Mouse (Mus musculus): ENCODE results near the gene Fndc4.

Gene Fndc4

DNA sequence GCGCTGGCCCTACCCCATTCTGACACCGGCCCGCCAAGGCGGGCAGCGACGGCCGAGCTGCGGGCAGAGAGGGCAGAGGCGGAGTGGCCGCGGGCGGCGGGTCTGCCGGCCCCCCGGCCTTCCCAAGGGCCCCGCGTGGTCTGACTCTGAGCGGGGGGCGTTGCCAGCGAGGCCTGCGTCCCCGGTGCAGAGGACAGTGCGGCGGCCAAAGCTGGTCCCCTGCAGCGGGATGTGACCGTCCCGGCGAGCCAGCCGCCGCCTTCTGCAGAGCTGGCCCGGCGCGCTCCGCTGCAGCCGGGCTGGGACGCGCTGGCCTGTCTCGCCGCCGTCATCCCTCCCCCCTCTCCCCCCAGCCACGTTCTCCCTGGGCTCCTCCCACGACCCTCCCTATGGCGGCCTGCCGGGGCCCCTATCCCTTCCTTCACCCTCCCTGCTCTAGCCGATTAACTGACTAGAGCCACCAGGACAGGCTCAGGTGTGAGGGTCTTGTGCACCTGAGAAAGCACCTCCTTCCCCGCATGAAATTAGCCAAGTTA, at the start of gene Fndc4:
TSS of gene Fndc4 (minus strand) at position 475 of the 536 bp plus-strand sequence.
- peak; percentile 73 for DNase-seq

- peak; percentile 32 for DNase-seq
These were observed 32.4 kb upstream of the Fndc4 start for GRCm38 (mm10) chr5:31328255-31328654.

DNA sequence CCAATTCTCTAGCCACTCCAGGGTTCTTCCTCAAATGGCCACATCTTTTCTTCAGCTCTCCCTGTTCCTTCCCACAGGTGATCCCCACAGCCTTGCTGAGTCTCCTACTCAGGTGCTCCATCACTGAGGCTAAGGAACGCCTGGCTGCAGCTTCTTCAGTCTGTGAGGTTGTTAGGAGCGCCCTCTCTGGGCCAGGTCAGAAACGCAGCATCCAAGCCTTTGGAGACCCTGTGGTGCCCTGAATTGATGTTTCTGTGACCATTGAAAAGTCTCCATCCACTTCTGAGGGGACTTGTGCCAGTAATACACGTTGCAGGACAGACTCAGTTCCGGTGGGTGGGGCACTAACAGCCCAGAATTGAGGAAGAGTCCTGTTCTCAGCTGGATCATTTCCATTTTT, 31.0 kb upstream of the Fndc4 start:
- DNase-seq: no peak

- DNase-seq: no peak
These were observed 28.2 kb upstream of the Fndc4 start for GRCm38 (mm10) chr5:31324085-31324484.

DNA sequence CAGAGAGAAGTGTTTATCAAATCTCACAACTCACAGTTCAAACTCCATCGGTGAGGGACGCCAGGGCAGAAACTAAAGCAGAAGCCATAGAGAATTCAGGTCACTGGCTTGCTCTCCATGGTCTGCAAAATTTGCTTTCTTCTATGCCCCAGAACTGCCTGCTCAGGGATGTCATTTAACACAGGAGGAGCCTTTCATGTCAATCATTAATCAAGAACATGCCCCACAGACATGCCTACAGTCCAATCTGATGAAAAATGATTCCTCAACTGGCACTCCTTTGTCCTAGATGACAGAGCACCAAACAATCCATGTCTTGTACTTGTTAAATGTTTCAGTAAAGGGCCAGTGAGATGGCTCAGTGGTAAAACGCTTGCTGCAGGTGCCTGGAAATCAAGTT, 26.9 kb upstream of the Fndc4 start:
- DNase-seq: no peak

DNA sequence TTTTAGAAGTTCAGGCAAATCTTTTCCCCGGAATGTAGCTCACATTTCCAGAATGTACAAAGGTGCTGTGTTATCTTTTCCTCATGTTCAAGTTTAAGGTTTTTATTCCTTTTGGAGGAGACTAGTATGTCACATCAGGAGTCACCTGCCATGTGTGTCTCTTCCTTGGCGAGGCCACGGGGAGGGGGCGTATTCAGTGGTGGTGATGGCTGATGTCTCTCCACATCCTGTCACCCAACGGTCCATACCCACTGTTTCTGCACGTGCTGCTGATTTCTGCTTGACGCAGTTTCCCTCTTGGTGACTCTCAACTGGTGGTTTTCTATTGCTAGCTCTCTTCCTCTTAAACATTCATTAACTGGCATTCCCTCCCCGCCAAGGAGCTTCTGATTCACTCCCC, 16.9 kb upstream of the Fndc4 start:
- DNase-seq: no peak

GRCm38 (mm10) chr5:31303093-31303492, 7.2 kb upstream of the Fndc4 start:
- no peak for DNase-seq

- no peak for DNase-seq
These were observed 6.0 kb upstream of the Fndc4 start for GRCm38 (mm10) chr5:31301866-31302265.

DNA sequence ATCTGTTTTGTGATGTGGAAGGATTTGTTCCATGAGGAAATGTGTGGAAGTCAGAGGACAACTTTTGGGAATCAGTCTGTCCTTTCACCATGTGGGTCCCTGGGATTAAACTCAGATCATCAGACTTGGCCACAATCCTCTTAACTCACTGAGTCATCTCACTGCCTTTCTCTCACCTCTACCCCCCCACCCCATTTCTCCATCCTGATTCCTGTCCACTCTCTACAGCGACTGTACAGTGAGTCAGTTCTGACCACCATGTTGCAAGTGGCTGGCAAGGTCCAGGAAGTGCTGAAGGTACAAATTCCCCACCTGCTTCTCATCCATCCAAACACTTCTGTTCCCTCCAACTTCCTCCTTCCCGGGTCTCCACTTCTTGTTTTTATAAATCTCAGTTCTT, 2.6 kb upstream of the Fndc4 start:
- no peak for DNase-seq

DNA sequence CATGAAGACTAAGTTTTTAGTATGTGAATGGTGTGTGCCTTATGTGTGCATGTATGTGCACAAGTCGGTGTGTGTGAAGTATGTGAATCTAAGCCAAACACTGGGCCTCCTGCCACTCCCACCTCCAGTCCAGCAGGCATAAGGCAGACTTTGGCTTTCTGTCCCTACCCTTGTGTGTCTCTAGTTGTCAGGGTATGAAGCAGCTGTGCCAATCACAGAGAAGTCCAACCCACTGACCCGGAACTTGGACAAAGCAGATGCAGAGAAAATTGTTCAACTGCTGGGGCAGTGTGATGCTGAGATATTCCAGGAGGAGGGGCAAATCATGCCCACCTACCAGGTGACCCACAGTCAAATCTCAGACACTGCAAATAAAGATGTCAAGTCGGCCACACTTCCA, 2.1 kb upstream of the Fndc4 start:
- DNase-seq: peak; percentile 12

DNA sequence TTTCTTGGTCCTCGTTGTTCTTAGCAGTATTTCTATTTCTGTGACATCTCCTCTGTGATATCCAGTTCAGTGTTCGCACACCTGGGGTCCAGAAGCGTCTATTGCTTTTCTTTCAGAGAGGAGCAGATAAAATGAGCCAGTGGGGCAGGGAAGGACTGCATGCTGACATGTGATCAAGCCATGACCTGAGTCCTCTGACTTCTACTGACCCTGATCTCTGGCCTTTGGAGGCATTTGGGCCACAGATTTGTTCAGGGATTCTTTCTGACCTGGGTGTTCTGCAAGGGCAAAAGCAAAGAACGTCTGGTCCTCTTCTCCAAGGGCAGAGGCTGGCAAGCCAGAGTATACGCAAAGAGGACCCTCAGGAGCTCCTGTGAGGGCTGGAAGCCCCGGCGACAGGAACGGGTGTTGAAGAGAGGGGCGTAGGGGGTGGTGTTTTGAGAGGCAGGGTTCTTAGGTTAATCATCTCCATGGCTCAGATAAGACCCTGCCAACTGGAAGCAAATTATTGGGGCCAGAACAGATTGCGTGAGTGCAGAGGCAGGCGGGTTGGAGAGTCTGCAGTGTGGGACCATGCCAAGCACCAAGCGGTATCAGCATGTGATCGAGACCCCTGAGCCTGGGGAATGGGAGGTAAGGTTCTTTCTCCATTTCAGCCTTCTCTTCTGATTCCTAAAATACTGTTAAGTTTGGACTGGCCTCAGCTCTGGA, 1.3 kb upstream of the Fndc4 start, which contains the start of gene Gckr:
TSS of gene Gckr (plus strand) at position 397 of the 711 bp plus-strand sequence.
- DNase-seq: peak; percentile 18

- DNase-seq: peak; percentile 48
These were observed 795 bp downstream of the Fndc4 start for GRCm38 (mm10) chr5:31294964-31295605.

GRCm38 (mm10) chr5:31291361-31291688, 4.6 kb downstream of the Fndc4 start:
- no peak for DNase-seq

- peak; percentile 98 for DNase-seq
These were observed 5.1 kb downstream of the Fndc4 start, which contains the start of gene Ift172 for GRCm38 (mm10) chr5:31290521-31291360. Ift172 (minus strand) TSS chr5:31291116.

DNA sequence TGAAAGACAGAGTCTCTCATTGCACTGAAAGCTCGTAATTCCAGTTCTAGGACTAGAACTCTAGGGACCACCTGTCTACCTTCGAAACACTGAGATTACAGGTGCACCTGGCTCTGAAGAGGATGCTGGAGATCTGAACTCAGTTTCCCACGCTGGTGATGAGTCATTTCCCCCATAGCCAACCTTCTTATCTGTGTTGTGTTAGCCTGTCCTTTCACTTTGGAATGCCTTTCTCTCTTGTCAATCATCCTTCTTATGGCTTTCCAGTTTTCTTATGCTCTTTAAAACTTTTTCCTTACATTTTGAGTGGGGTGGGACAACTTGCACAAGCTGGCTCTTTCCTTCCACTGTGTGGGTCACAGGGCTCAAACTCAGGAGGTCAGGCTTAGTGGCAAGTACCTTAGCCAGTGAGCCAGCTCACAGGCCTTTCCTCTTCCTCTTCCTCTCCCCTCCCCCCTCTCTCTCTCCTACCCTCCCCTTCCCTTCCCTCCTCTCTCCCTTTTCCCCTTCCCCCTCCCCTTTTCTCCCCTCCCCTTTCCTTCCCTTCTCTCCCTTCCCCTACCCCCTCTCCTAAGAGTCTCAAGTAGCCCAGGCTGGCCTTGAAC, 6.2 kb downstream of the Fndc4 start:
- no peak for DNase-seq

- DNase-seq: no peak
These were observed 7.2 kb downstream of the Fndc4 start for GRCm38 (mm10) chr5:31288655-31289054.

DNA sequence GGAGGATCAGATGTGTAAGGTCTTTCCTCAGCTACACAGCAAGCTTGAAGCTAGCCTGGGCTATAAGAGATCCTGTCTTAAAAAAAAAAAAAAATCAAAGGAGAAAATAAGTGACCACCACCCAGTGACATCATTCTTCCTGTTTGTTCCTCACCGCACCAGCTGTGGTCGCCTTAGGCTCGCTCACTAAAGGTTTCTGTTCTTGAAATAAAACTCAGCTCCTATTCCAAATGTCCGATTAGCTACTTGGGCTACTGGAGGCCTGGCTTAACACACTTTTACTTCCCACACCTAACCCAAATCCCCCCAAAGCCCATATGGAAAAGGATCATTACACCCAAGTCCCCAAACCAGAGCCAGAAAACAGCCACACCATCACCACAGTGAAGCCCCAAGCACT, 7.7 kb downstream of the Fndc4 start:
- no peak for DNase-seq

- DNase-seq: no peak
These were observed 16.5 kb downstream of the Fndc4 start for GRCm38 (mm10) chr5:31279245-31279988.

- no peak for DNase-seq
These were observed 22.9 kb downstream of the Fndc4 start for GRCm38 (mm10) chr5:31273018-31273417.

GRCm38 (mm10) chr5:31267686-31268085, 28.2 kb downstream of the Fndc4 start:
- DNase-seq: no peak

- no peak for DNase-seq
These were observed 29.8 kb downstream of the Fndc4 start for GRCm38 (mm10) chr5:31266101-31266500.

DNA sequence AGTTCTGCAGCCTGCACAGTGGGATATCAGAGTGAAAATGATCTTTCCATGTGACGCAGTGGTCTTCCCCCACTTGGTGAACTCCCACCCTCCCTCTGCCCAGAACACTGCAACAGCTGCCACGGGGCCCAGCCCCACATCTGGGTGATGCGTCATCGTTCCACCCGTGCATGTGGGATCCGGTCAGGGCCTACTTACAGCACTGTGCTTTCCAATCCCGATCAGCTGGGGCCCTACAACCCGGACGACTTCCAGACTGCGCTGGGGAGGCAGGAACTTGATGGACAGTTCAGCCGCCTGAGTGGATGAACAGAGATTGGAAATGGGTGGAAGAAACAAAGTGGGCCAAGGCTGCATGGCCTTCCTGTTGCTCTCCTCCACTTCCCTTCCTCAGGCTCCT, 38.3 kb downstream of the Fndc4 start:
- DNase-seq: no peak

Measured in cerebellum, adult 11-12 months (tissue).